Mouse (Mus musculus) stomach, embryonic 15.5 days (tissue): ENCODE data around the gene Bri3. TPM values are rescaled to one million over a fixed set of nuclear protein-coding genes. Genes with fewer than 3 reads are reported as not detected.

Source experiments
- ATAC-seq: fragments of 200-750 bp; cut with Nextera tagmentation; 2 replicates; pipeline ENCODE4 v1.8.0; 2017; ENCODE audit warnings: low read depth, moderate number of reproducible peaks, moderate TSS enrichment; ENCODE audit not compliant: insufficient read depth, low FRiP score
- H3K27ac ChIP-seq: fragments of 300-500 bp; sonication (generic); 2 replicates; pipeline ENCODE4 v1.5.1; 2015; ENCODE audit warnings: mild to moderate bottlenecking, inconsistent platforms
- H3K27me3 ChIP-seq: fragments of 300-500 bp; sonication (generic); replicated peaks from 2 replicates; pipeline ENCODE4 v1.6.1; 2015; ENCODE audit warnings: inconsistent platforms
- H3K36me3 ChIP-seq: fragments of 300-500 bp; sonication (generic); 2 replicates; pipeline ENCODE4 v1.6.1; 2015; ENCODE audit warnings: inconsistent platforms
- H3K4me1 ChIP-seq: fragments of 300-500 bp; sonication (generic); 2 replicates; pipeline ENCODE4 v1.6.1; 2015; ENCODE audit warnings: inconsistent platforms
- H3K4me2 ChIP-seq: fragments of 300-500 bp; sonication (generic); 2 replicates; pipeline ENCODE4 v1.6.1; 2015; ENCODE audit warnings: mild to moderate bottlenecking, inconsistent platforms
- H3K4me3 ChIP-seq: fragments of 300-500 bp; sonication (generic); replicated peaks from 2 replicates; pipeline ENCODE4 v1.5.1; 2015; ENCODE audit warnings: inconsistent platforms
- H3K9ac ChIP-seq: fragments of 300-500 bp; sonication (generic); 2 replicates; pipeline ENCODE4 v1.6.1; 2015; ENCODE audit warnings: inconsistent platforms
- H3K9me3 ChIP-seq: fragments of 300-500 bp; sonication (generic); 2 replicates; pipeline ENCODE4 v1.6.1; 2016; ENCODE audit warnings: inconsistent platforms
- WGBS: fragments of 180-500 bp; shearing (Covaris S2); methylation state at CpG from one replicate; pipeline ENCODE4 v1.1.7; 2015; 5-methylcytosine and 5-hydroxymethylcytosine counted together
- polyA plus RNA-seq: library from polyadenylated mRNA; unstranded; fragments of >200 nt; fragmentation: Nextera tagmentation; extraction: Ambion mirVana; gene quantifications from 2 replicates; pipeline ENCODE4 v1.2.1, GENCODE M21; 2015

Gene Bri3
- 125 and 133 TPM in 2 replicates for polyA plus RNA-seq

DNA sequence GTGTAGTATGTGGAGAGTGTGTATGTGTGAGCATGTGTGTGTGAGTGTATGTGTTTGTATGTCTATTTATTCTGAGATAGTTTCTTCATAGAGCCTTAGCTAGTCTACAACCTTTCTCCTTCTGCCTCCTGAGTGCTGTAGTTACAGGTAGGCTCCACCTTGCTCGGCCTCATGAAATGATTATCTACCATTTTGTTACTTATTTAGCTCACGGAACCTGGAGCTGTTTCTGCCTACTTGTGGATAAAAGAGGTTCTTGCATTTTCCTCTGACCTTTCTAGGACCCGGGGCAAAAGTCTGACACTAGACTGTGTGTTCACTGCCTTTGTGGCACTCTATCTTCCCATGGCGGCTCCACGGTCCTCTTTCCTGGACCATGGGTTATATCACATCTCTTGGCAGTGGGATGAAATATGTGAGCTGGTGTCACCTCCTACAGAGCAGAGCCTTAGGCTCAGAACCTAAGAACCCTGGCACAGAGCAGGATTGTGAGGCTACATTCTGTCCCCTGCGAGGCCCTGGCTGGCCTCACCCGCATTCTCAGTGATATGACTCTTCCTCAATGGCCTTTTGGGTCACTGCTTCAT is at the start of gene Bri3:
Gene Bri3 (plus strand): TSS at position 537 of the 587 bp plus-strand sequence.
- Histone ChIP-seq H3K4me1 (no peaks in the 10 kb centered on the region; the same call in 1 of the 2 replicates), H3K4me3 (no peak within 1 kb of the TSS), H3K4me2 (no peak within 1 kb of the TSS), H3K9ac (no peak within 1 kb of the TSS), H3K27me3 (no peaks in the 10 kb centered on the region), H3K9me3 (no peaks in the 10 kb centered on the region), H3K36me3 (no peaks in the 10 kb centered on the region), H3K27ac (no peak within 1 kb of the TSS)
- 89% methylated on average over 7 of the region's 7 CpGs for WGBS
- ATAC-seq: no peak

GRCm38 (mm10) chr5:144195567-144195966 is 48.7 kb upstream of the Bri3 start:
- Histone ChIP-seq H3K27me3 (no peaks in the 10 kb centered on the region), H3K4me3 (no peak overlapping the region), H3K4me1 (peaks cover 3% of the 10 kb centered on the region; the same call in 1 of the 2 replicates), H3K9ac (no peak overlapping the region), H3K27ac (no peak overlapping the region), H3K9me3 (no peaks in the 10 kb centered on the region), H3K4me2 (no peak overlapping the region), H3K36me3 (0 out of 2 replicates have a peak, but pooled peaks cover 3% of the 10 kb centered on the region)
- 84% methylated on average over 8 of the region's 8 CpGs for WGBS
- ATAC-seq: no peak

DNA sequence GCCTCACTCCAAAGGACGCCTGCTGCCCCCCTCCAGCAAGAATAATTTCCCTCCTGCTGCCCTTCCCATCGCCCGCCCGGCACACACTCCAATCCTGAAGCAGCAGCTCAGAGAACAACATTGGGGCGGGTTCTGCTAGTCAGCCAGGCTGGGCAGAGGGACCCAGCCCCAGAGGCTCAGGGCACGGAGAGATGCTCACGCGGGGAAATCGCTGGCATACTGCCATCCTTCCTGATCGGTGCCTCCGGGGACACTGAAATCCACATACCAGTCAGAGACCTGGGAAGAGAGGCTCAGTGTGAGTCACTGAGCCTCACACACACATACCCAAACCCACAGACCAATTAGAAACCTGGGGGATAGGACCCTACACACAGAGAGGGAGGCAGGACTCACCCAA is 43.6 kb upstream of the Bri3 start:
- no peak for ATAC-seq
- no peaks in the 10 kb centered on the region for H3K27me3 ChIP-seq
- no peaks in the 10 kb centered on the region for H3K4me1 ChIP-seq
- no peak overlapping the region for H3K4me3 ChIP-seq
- WGBS: 77% methylated on average over 11 of the region's 11 CpGs
- H3K9ac ChIP-seq: no peak overlapping the region
- H3K27ac ChIP-seq: no peak overlapping the region
- peaks cover 22% of the 10 kb centered on the region for H3K36me3 ChIP-seq
- no peak overlapping the region for H3K4me2 ChIP-seq
- no peaks in the 10 kb centered on the region for H3K9me3 ChIP-seq

DNA sequence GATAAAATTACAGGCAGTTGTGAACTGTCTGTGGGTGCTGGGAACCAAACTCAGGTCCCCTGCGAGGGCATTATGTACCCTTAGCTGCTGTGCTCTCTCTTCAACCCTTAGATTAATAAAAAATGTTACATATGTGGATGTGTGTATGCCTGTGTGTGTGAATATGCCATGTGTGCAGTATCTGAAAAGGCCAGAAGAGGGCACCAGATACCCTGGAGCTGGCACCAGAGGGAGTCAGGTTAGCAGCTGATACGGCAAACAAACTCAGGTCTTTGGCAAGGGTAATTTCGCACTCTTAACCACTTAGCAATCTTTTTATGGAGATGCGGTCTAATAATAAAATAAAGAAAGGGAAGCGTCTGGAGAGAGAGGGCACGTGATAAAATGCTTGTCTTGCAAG is 41.8 kb upstream of the Bri3 start:
- Histone ChIP-seq H3K4me3 (no peak overlapping the region), H3K36me3 (peaks cover 26% of the 10 kb centered on the region)

GRCm38 (mm10) chr5:144203398-144203959 is 40.8 kb upstream of the Bri3 start:
- Histone ChIP-seq H3K36me3 (peaks cover 26% of the 10 kb centered on the region), H3K27ac (no peak overlapping the region), H3K9me3 (no peaks in the 10 kb centered on the region), H3K27me3 (no peaks in the 10 kb centered on the region), H3K4me3 (no peak overlapping the region), H3K4me2 (no peak overlapping the region), H3K4me1 (no peaks in the 10 kb centered on the region), H3K9ac (no peak overlapping the region)
- no peak for ATAC-seq
- 87% methylated on average over 10 of the region's 10 CpGs for WGBS

More for the DNA sequence above, 41.8 kb upstream of the Bri3 start:
- no peak overlapping the region for H3K27ac ChIP-seq
- ATAC-seq: no peak
- H3K9ac ChIP-seq: no peak overlapping the region
- no peaks in the 10 kb centered on the region for H3K9me3 ChIP-seq
- 95% methylated on average over 6 of the region's 6 CpGs for WGBS
- H3K27me3 ChIP-seq: no peaks in the 10 kb centered on the region
- H3K4me2 ChIP-seq: no peak overlapping the region
- H3K4me1 ChIP-seq: no peaks in the 10 kb centered on the region

- Histone ChIP-seq H3K4me1 (no peaks in the 10 kb centered on the region), H3K9ac (no peak overlapping the region), H3K27ac (no peak overlapping the region), H3K4me2 (no peak overlapping the region), H3K9me3 (no peaks in the 10 kb centered on the region), H3K4me3 (no peak overlapping the region), H3K36me3 (peaks cover 23% of the 10 kb centered on the region), H3K27me3 (no peaks in the 10 kb centered on the region)
- WGBS: 89% methylated on average over 12 of the region's 12 CpGs
- no peak for ATAC-seq
These were observed 39.9 kb upstream of the Bri3 start for GRCm38 (mm10) chr5:144204303-144204702.

DNA sequence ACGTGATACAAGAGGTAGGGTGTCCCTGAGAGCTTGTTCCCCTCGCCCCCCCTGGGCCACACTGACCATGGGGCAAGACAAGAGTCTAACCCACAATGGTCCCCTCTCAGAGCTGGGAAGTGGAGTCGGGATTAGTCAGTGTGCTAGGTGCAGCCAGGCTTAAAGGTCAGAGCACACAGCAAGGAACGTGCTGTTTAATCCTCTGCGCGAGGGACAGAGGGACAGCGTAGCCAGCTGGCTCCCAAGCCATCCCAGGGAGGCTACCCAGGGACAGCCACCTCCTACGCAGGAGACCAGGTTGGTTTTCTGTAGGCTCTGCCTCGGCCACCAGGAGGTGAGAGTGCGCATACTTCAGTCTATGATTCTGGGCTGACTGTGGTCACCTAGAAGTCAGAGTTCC is 39.3 kb upstream of the Bri3 start:
- WGBS: 82% methylated on average over 10 of the region's 10 CpGs
- no peak overlapping the region for H3K9ac ChIP-seq

DNA sequence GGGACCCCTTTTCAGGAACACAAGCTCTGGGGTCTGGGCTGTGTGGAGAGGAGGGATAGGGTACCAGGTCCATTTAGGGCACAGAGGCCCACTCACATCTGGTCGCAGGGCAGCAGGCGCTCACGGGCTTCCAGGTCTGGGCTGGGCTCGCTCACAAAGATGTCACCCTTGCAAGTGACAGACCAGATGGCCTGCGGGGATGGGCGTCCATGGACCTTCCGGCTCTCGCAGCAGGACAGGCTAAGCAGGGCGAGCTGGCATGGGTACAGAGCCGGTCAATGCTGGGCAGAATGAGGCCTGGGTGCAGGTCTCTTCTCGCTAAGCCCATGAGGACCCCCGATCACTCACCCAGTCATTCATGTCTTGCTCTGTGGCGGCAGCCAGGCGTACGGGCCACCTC is 38.2 kb upstream of the Bri3 start:
- WGBS: 93% methylated on average over 15 of the region's 15 CpGs
- ATAC-seq: no peak
- H3K4me3 ChIP-seq: no peak overlapping the region
- H3K27me3 ChIP-seq: no peaks in the 10 kb centered on the region
- no peak overlapping the region for H3K9ac ChIP-seq
- no peaks in the 10 kb centered on the region for H3K4me1 ChIP-seq
- no peak overlapping the region for H3K4me2 ChIP-seq
- peaks cover 28% of the 10 kb centered on the region for H3K36me3 ChIP-seq
- H3K27ac ChIP-seq: no peak overlapping the region
- H3K9me3 ChIP-seq: no peaks in the 10 kb centered on the region

More for the DNA sequence above, 39.3 kb upstream of the Bri3 start:
- H3K36me3 ChIP-seq: peaks cover 23% of the 10 kb centered on the region
- no peak for ATAC-seq
- no peaks in the 10 kb centered on the region for H3K9me3 ChIP-seq
- H3K4me3 ChIP-seq: no peak overlapping the region
- no peaks in the 10 kb centered on the region for H3K27me3 ChIP-seq
- no peak overlapping the region for H3K27ac ChIP-seq
- no peaks in the 10 kb centered on the region for H3K4me1 ChIP-seq
- no peak overlapping the region for H3K4me2 ChIP-seq

GRCm38 (mm10) chr5:144207478-144207877 is 36.8 kb upstream of the Bri3 start:
- WGBS: 50% methylated on average over 11 of the region's 11 CpGs
- H3K27ac ChIP-seq: no peak overlapping the region
- H3K9ac ChIP-seq: no peak overlapping the region
- H3K4me1 ChIP-seq: no peaks in the 10 kb centered on the region
- ATAC-seq: no peak
- H3K27me3 ChIP-seq: no peaks in the 10 kb centered on the region
- H3K4me2 ChIP-seq: no peak overlapping the region
- peaks cover 35% of the 10 kb centered on the region for H3K36me3 ChIP-seq
- H3K9me3 ChIP-seq: no peaks in the 10 kb centered on the region
- no peak overlapping the region for H3K4me3 ChIP-seq

DNA sequence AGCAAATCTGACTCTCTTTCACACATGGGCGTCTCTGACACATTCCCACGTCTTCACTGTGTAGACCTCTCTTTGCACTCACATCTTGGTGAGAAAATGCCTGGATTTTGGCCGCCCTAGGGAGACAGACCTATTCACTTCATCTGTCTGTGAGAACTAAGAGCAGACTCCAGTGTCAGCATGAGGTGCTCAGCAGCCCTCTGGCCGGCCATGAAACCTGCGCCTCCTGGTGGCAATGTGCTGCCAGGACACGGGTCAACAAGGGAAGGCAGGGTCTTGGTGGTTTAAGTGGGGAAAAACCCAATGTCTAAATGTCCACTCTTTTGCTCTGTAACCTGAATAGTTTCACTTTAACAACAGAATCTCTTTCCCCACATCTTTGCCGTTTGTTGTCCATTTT is 29.8 kb upstream of the Bri3 start:
- no peak for ATAC-seq
- Histone ChIP-seq H3K36me3 (peaks cover 26% of the 10 kb centered on the region; the same call in 1 of the 2 replicates), H3K9ac (no peak overlapping the region), H3K9me3 (no peaks in the 10 kb centered on the region), H3K27ac (no peak overlapping the region), H3K4me2 (no peak overlapping the region), H3K27me3 (no peaks in the 10 kb centered on the region), H3K4me1 (no peaks in the 10 kb centered on the region), H3K4me3 (no peak overlapping the region)
- 31% methylated on average over 7 of the region's 7 CpGs for WGBS

DNA sequence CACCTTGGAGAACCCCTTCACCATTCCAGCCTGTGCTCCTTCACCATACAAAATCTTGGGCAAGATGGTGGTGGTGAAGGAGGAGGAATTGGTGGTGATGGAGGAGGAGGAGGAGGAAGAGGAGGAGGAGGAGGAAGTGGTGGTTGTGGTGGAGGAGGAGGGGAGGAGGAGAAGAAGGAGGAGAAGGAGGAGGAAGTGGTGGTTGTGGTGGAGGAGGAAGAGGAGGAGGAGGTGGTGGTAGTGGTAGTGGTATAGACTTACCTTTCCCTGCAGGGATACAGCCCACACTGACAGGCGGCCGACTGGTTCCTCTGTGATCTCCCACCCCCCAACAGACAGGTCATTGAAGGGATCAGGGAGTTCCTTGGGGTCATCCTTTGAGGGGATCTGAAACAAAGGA is 28.2 kb upstream of the Bri3 start:
- ATAC-seq: no peak
- WGBS: 95% methylated on average over 2 of the region's 2 CpGs
- Histone ChIP-seq H3K36me3 (peaks cover 22% of the 10 kb centered on the region; the same call in 1 of the 2 replicates), H3K27me3 (no peaks in the 10 kb centered on the region), H3K9me3 (no peaks in the 10 kb centered on the region), H3K27ac (no peak overlapping the region), H3K9ac (no peak overlapping the region), H3K4me2 (no peak overlapping the region), H3K4me3 (no peak overlapping the region), H3K4me1 (no peaks in the 10 kb centered on the region)

DNA sequence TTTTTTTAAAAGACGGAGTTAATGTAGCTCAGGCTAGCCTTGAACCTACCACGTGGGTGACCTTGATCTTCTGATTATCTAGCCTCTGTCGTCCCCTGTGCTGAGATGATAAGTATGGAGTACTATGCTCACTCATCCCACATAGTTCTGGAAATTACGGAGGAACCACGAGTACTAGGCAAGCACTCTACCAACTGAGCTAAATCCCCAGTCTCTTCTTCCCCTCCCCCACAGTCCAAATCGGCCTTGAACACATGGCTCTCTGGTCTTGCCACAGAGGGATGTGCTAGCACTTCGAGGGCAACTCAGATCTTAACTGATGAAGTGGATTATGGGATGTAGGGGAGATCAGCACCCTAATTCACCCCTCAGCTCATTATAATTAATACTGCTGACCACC is 26.2 kb upstream of the Bri3 start:
- Histone ChIP-seq H3K9me3 (no peaks in the 10 kb centered on the region), H3K9ac (no peak overlapping the region), H3K4me1 (peaks cover 6% of the 10 kb centered on the region; the same call in 1 of the 2 replicates), H3K36me3 (0 out of 2 replicates have a peak, but pooled peaks cover 7% of the 10 kb centered on the region), H3K27ac (no peak overlapping the region), H3K4me2 (no peak overlapping the region), H3K4me3 (no peak overlapping the region), H3K27me3 (no peaks in the 10 kb centered on the region)
- ATAC-seq: no peak
- 87% methylated on average over 7 of the region's 7 CpGs for WGBS
